Mouse (Mus musculus): ENCODE data around the gene Auts2.

Gene Auts2

GRCm38 (mm10) chr5:131433291-131433690, 1109.9 kb downstream of the Auts2 start:
- 77% methylated on average over 4 of the region's 4 CpGs for WGBS

GRCm38 (mm10) chr5:131431896-131432295, 1111.2 kb downstream of the Auts2 start:
- WGBS: 76% methylated on average over 7 of the region's 7 CpGs

- 19% methylated on average over 8 of the region's 8 CpGs for WGBS
Measured at GRCm38 (mm10) chr5:131430109-131430508, 1113.0 kb downstream of the Auts2 start.

- WGBS: 45% methylated on average over 6 of the region's 6 CpGs
Measured at GRCm38 (mm10) chr5:131429563-131429962, 1113.6 kb downstream of the Auts2 start.

- WGBS: 27% methylated on average over 11 of the region's 11 CpGs
Measured at GRCm38 (mm10) chr5:131427734-131428413, 1115.3 kb downstream of the Auts2 start.

- WGBS: 88% methylated on average over 3 of the region's 3 CpGs
Measured at GRCm38 (mm10) chr5:131422737-131423136, 1120.4 kb downstream of the Auts2 start.

GRCm38 (mm10) chr5:131420406-131420805, 1122.7 kb downstream of the Auts2 start:
- WGBS: 61% methylated on average over 2 of the region's 2 CpGs

- 92% methylated on average over 1 of the region's 1 CpGs for WGBS
Measured at GRCm38 (mm10) chr5:131415902-131416545, 1127.1 kb downstream of the Auts2 start.

- WGBS: 56% methylated on average over 3 of the region's 3 CpGs
Measured at GRCm38 (mm10) chr5:131398250-131398649, 1144.9 kb downstream of the Auts2 start.

GRCm38 (mm10) chr5:131395756-131396155, 1147.4 kb downstream of the Auts2 start:
- 89% methylated on average over 8 of the region's 8 CpGs for WGBS
